Mouse (Mus musculus) urinary bladder, postnatal 4 days (tissue): ENCODE results near the gene Ift52.

Experiments
- DNase-seq, 2 experiments: peaks; one replicate each; pipeline ENCODE4 v3.0.0; 2021 to 2022; ENCODE audit warnings: low spot score in 2 of 2

Gene Ift52

DNA sequence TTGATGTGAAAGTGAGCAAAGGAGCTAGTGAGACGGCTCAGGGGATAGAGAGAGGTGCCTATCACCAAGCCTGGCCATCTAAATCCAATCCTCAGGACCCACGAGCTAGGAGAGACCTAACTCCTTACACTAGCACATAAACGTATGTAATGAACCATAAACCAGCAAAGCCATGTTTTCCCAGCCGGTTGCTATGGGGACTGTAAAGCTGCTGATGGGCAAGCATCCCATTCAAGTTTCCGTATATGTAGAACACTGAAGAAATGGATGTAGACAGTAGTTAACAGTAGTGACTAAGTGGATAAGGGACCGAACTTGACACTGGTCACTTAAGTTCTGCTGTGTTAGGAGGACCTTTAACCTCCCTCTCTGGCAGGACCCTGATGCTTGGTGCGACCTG, 56.9 kb downstream of the Ift52 start:
- DNase-seq, result no peak

DNA sequence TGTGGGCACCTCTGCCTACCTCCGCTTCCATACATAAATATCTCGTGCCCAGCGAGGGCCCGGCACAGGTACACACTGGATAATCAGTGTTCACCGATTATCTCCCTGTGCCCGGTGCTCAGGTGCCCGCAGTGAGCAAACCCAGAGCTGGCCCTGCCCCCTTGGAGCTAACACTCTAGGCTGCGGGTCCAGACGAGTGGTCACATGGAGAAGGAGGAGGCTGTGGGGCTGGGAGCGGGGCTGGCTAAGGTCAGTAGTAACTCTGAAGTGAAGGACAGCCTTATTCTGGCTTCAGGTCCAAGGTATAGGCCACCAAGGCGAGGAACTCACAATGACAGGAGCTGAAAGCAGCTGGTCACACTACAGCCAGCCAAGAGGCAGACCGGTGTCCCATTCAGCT, 57.7 kb downstream of the Ift52 start:
- no peak for DNase-seq

DNA sequence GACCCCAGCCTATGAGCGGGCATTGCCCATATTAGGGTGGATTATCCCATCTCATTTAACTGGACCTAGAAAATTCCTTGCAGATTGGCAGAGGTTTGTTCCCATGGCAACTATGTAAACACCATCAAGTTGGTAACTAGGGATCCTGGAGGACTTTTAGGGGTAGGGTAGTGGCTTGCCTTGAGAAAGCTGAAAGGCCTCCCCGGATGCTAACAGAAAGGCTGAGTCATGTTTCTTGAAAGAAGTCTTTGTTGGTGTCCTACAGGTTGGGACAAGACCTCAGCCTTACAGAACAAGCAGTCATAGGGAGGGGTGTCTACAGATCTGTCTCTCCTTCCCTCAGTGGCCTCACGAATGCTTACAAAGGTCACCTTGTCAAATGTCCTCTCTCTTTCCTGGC, 58.1 kb downstream of the Ift52 start:
- DNase-seq, result no peak

DNA sequence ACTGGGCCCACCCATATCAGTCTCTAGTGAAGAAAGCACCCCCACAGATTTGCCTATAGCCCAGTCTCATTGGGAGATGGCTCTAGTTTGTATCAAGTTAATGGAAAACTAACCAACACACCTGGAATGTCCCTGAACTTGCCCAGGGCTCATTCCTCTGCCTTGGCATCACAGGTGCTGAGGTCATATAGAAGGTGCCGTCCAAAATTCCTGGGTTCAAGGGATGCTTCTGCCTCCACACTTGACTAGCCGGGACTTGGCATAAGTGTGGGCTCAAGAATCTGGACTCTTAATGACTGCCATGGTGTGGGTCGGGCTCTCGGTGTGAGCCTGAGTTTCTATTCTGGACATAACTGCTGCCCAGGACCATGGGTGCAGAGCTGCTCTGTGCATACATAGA, 61.9 kb downstream of the Ift52 start:
- DNase-seq, result no peak

DNA sequence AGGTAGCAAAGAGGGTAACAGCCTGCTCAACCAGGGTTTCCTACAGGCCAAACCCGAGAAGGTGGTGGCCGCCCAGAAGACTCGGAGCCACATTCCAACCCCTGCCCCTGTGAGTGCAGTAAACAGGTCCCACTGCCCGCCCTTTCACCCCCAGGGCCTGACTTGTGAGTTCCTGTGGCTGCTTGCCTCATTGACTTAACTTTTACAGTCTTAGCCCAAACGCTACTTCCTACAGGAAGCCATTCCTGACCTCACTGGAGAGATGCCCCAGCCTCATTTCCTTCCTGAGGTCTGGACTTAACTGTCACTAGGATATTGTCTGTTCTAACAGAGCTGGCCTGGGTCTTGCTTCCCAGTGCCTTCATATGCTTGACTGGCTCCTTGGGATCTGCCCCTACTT, 65.4 kb downstream of the Ift52 start:
- DNase-seq, result no peak

DNA sequence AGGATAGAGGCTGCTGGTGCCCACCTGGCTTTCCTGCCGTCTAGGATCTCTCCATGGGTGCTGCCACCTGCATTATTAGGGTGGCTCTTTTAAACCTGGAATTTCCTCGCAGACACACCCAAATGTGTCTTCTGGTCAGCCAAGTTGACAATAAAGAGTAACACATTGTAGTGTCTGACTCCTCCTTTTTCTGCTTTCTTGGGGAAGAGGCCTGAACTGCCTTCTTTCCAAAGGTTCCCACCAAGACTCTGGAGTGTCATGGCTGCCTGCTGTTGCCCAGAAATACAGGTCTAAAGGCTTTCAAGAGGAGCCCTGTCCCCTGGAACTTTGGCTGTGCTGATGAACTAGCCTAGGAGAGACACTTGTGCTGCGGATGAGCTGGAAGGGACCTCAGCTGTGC, 67.4 kb downstream of the Ift52 start:
- DNase-seq, result no peak

DNA sequence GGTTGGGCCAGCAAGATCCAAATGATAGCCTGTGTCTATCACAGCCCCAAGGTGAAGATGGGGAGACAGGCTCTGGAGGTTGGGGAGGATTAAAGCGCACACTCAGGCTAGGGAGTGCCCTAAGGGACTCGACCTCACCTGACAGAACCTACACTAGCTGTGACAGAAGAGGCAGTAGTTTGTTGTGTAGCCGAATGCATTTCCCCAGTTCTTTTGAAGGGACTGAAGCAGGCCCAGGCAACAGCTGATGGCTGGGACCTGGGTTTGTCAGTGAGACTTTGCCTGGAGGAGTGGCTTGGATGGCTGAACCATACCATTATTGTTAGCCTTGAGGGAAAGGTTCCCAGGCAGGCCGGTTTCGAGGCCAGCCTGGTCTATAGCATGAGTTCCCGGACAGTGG, 67.9 kb downstream of the Ift52 start:
- DNase-seq, result no peak

DNA sequence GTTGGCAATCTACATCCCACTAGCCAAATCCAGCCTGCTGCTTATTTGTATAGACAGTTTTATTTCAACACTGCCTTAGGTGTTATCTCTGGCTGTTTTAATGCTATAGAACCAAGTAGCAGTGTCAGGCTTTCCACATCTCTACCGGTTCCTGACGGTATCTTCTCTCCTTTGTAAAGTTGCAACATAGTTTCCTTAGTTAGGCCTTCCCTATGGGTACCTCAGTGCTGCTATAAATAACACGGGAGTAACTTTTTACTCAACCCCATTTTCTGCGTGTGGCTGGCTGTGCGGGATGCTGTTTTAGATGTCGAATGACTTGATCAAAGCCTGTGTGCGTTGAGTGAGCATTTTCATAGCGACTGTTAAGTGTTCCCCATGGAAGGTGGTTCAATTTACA, 69.4 kb downstream of the Ift52 start:
- DNase-seq, result no peak

DNA sequence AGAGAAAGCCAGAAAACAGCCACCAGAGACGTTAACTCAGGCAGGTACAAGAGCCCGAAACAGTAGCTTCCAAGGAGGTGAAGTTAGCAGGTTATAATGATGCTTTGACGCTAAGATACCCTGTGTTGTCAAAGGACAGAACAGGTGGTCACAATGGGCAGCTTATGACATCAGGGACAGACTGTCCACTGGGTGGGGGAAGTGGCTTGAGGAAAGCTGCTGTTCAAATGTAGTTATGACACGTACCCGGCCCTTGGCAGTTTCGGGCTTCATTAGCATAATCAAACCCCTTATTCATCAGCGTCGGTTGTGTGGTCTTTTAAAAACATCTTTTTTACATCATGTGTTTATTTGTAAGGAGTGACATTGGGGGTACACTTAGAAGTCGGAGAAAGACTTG, 70.6 kb downstream of the Ift52 start, which contains the start of gene Gtsf1l:
TSS of gene Gtsf1l (minus strand) at position 128 of the 400 bp plus-strand sequence.
- no peak for DNase-seq

DNA sequence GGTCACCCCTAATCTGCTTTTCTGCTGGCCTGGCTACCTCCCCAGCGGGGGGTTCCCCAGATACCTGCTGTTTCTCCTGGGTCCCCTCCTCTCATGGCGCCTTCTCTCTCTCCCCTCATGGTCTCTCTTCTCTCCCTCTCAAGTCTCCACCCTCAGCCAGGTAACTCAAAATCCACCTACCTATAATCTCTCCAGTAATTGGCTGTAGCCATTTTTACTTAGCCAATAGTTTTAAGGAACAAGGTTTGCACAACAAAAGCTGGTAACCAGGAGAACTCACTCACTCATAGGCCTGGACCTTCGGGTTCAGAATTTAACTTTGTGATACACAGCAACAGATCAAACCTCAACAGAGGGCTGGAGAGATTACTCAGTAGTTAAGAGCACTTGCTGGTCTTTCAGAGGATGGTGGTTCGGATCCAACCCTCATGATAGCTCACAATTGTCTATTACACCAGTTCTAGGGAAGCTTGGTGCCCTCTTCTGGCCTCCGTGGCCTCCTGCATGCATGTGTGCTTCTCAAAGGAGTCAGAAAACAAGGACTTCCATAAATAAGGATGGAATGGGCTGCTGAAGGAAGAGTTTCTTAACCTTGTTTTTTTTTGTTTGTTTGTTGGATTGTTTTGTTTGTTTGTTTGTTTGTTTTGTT, 72.4 kb downstream of the Ift52 start:
- DNase-seq, result no peak

DNA sequence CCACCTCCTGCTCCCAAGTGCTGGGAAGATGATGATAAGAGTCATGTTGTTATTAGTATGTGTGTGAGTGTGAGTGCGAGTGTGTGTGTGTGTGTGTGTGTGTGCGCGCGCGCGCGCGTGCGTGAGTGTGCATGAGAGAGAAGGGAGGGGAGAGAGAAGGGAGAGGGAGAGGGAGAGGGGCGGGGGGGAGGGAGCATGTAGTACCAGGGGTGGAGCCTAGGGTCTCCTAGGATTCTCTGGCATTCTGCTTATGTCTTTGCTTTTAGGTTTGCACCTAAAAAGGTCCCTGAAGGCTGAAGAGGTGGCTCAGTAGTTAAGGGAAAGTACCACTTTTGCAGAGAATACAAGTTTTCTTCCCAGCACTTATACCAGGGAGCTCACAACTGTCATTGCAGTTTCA, 77.8 kb downstream of the Ift52 start:
- DNase-seq, result no peak
